Mouse (Mus musculus) bone marrow, adult 2 months (tissue): ENCODE results near the gene Uba7. TPM values are rescaled to one million over a fixed set of nuclear protein-coding genes. Genes with fewer than 3 reads are reported as not detected.

ENCODE experiments used
- H3K27ac ChIP-seq: fragments of 200-500 bp; 2 replicates; pipeline ENCODE4 v1.5.1; 2012; ENCODE audit warnings: low read depth, mild to moderate bottlenecking, control low read depth, inconsistent platforms, low read length; ENCODE audit not compliant: control insufficient read depth, poor library complexity, insufficient read depth
- H3K4me1 ChIP-seq: fragments of 200-500 bp; 2 replicates; pipeline ENCODE4 v1.6.1; 2011; ENCODE audit warnings: low read length; ENCODE audit not compliant: control insufficient read depth, insufficient read depth
- H3K4me3 ChIP-seq: fragments of 200-500 bp; replicated peaks from 2 replicates; pipeline ENCODE3; 2011; ENCODE audit warnings: mild to moderate bottlenecking, low read depth, low read length, control low read depth; ENCODE audit not compliant: control insufficient read depth
- CTCF ChIP-seq: fragments of 200-500 bp; IDR thresholded peaks from 2 replicates; pipeline ENCODE4 v1.5.1; 2011; ENCODE audit warnings: low read length, control low read depth; ENCODE audit not compliant: control insufficient read depth, insufficient read depth
- POLR2A ChIP-seq: fragments of 200-500 bp; IDR thresholded peaks from 2 replicates; pipeline ENCODE4 v1.6.1; 2011; ENCODE audit warnings: low read depth, mild to moderate bottlenecking, control low read depth, low read length, borderline replicate concordance; ENCODE audit not compliant: control insufficient read depth
- WGBS: fragments of 180-500 bp; shearing (Covaris S2); methylation state at CpG from one replicate; pipeline ENCODE4 v1.1.7; 2018; 5-methylcytosine and 5-hydroxymethylcytosine counted together
- polyA plus RNA-seq: library from polyadenylated mRNA; stranded (reverse); fragments of >200 nt; gene quantifications from 2 replicates; pipeline ENCODE4 v1.2.4, GENCODE M21; 2011; ENCODE audit warnings: low replicate concordance; ENCODE audit not compliant: missing spikeins, insufficient read depth, insufficient read length

The Uba7 gene
- 138 and 310 TPM in 2 replicates for polyA plus RNA-seq

DNA sequence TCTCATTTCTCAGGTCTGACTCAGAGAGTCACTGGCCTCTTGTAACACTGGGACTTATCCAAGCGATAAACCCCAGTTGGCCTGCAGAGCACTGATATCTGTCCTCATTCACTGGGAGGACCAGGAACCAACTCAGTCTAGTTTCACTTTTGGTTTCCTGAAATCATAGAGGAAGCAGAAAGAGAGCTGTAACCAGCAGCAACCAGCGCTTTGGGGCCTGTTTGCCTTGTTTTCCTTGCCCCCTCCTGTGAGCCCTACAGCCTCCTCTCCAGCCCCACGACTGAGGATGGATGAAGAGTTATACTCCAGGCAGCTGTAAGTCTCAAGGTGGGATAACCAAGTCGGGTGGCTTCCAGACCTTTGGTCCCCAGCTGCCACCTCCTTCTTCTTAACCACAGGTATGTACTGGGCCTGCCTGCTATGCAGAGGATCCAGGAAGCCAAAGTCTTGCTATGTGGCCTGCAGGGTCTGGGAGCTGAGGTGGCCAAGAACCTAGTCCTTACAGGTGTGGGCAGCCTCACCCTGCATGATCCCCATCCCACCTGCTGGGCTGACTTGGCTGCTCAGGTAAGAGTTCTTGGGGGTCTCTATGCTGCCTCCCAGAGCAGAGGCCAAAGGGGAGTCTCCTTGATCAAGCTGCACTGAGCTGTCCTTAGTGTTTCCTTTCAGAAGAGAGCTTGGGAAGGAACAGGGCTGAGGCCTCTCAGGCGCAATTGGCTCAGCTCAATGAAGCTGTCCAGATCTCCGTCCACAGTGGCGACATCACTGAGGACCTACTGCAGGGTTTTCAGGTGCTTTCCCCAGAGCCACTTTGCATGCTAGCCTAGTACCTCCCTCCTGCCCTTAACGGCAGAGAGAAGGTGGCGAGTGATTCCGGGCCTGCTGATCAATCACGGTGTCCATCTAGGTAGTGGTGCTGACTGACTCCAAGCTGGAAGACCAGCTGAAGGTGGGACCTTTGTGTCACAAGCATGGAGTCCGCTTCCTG is at the start of gene Uba7:
TSS of gene Uba7 (plus strand) at position 107 of the 988 bp plus-strand sequence.
- Histone ChIP-seq H3K27ac (peak within 1 kb of the TSS; percentile 87), H3K4me3 (peak within 1 kb of the TSS; percentile 79), H3K4me1 (peaks cover 7% of the 10 kb centered on the region; the same call in 1 of the 2 replicates)
- 10% methylated on average over 12 of the region's 12 CpGs for WGBS
- TF ChIP-seq CTCF (no peak), POLR2A (no peak; the same call in 1 of the 2 replicates)

DNA sequence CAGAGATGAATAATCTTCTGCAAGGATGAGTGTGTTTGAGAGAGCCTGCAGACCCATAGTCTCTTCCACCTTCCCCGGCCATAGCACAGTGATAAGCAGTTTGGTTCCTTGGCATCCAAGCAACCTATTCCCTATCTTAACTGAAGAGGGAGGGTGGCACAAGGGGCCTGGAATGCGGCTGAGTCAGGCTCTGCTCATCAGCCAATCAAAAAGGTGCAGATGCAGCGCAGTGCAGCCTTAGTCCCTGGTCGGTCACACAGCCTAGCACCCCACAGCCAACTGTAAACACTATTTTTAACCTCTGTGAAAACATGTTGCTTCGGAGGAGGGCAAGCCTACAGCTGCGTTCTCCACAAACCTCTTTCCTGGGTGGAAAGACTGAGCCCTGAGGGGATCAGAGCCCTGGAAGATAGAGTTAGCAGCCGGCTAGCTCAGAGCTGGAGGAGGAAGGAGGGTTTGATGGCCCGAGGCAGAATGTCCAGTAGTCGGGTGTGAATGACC is 48.3 kb upstream of the Uba7 start:
- no peak for TF ChIP-seq CTCF
- no peak for TF ChIP-seq POLR2A
- WGBS: 67% methylated on average over 9 of the region's 9 CpGs

DNA sequence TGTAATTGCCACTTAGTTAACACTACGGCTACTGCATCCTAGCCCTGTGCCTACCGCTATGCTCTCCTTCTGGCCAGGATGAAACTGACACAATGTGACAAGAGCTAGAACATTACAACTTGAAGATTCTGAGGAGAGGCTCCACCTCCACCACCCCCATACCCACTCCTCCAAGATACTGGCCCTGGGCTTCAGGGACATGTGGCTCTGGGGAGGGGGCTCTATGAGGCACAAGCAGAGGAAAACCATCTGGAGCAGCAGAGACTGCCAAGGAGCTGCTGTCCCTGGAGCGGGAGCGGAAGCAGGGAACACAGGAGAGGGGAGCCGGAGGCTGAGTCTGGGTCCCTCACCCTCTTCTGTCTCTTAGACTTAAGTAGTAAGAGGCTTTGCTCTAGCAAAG is 47.6 kb upstream of the Uba7 start:
- H3K4me1 ChIP-seq: no peaks in the 10 kb centered on the region
- 89% methylated on average over 5 of the region's 5 CpGs for WGBS
- no peak overlapping the region for H3K27ac ChIP-seq
- TF ChIP-seq CTCF (no peak), POLR2A (no peak)
- H3K4me3 ChIP-seq: no peak overlapping the region

More for the DNA sequence above, 48.3 kb upstream of the Uba7 start:
- Histone ChIP-seq H3K4me3 (no peak overlapping the region), H3K4me1 (no peaks in the 10 kb centered on the region; the same call in 1 of the 2 replicates), H3K27ac (no peak overlapping the region)

DNA sequence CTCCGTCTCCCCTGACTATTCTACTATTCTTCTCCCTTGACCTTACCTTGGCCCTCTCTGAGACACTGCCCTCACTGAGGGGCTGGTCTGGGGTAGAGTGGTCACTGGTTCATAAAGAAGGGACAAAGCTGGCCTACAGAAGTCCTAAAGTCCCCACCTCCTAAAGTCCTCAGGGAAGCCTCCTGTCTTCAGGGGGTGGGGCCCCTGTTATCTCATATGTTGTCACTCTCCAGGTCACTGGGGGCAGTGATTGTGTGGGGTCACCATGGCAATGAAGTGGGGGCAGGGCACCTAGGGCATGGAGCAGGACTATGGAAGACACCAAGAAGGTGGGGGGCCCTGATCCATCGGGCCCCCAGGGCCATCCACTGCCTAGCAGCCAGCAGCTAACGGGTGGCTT is 47.1 kb upstream of the Uba7 start, which contains the start of gene Actl11:
TSS of gene Actl11 (plus strand) at position 301 of the 400 bp plus-strand sequence.
- Histone ChIP-seq H3K4me1 (no peaks in the 10 kb centered on the region), H3K27ac (no peak within 1 kb of the TSS), H3K4me3 (no peak within 1 kb of the TSS)
- WGBS: 68% methylated on average over 3 of the region's 3 CpGs
- TF ChIP-seq CTCF: no peak

DNA sequence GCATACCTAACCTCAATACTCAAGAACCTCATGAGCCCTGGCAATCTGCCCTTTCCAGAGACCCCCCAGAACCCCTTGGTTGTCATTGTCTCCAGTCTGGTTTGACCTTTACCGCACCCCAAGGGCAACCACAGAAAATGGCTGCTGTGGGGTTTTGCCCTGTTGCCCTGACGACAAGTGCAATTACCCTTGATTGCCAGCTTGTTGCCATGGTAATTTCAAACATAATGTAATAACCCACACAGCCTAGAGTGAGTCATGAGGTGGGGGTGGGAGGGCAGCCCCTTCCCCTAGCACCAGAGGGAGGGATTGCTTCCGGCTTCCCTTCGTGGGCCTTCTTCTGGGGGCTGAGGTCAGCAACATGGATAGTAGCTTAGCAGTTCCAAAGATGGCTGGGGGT is 43.1 kb upstream of the Uba7 start:
- no peak for TF ChIP-seq POLR2A
- no peak for TF ChIP-seq CTCF
- Histone ChIP-seq H3K27ac (no peak overlapping the region), H3K4me3 (no peak overlapping the region), H3K4me1 (no peaks in the 10 kb centered on the region)
- 83% methylated on average over 4 of the region's 4 CpGs for WGBS

DNA sequence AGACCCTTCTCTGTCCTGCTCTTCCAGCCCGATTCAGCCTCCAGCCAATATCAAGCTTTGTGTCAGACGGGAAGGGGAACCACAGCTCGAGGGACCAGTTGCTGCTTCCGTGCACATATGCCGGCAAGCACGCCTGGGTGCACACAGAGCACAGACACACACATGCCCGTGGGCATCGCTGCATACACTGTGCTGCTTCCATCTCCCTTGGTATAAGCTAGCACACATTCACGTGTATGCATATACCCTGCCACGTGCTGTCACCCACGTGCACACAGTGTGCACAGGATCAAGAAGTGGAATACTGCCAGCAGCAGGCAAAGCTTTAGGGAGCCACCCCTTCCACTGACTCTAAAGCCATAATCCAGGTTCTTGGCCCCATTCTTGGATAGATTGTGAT is 41.2 kb upstream of the Uba7 start:
- Histone ChIP-seq H3K4me1 (no peaks in the 10 kb centered on the region), H3K4me3 (no peak overlapping the region), H3K27ac (no peak overlapping the region)
- WGBS: 78% methylated on average over 11 of the region's 11 CpGs
- TF ChIP-seq CTCF: no peak
- TF ChIP-seq POLR2A: no peak

DNA sequence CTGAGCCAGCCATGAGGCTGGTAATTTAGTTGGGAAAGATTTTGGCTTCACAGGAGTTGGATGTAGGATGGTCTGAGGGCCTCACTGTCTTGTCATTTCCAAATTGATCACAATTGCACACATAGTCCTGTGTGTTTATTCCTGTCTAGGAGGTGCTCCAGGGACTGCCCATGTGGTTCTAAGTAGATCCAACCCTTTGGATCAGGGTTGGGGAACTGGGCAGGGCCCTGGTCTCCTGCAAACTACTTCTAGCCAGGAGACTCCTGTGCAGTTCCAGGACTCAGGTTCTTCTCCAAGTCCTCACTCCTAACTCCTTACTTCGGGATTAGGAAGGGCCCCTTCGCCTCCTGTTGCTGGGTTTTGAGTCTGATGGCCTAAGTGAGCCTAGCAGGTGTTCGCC is 39.9 kb upstream of the Uba7 start, which contains the start of gene Camkv:
TSS of gene Camkv (plus strand) at position 301 of the 400 bp plus-strand sequence.
- Histone ChIP-seq H3K27ac (no peak within 1 kb of the TSS), H3K4me1 (no peaks in the 10 kb centered on the region), H3K4me3 (no peak within 1 kb of the TSS)
- TF ChIP-seq CTCF (no peak), POLR2A (no peak)
- WGBS: 46% methylated on average over 3 of the region's 3 CpGs

DNA sequence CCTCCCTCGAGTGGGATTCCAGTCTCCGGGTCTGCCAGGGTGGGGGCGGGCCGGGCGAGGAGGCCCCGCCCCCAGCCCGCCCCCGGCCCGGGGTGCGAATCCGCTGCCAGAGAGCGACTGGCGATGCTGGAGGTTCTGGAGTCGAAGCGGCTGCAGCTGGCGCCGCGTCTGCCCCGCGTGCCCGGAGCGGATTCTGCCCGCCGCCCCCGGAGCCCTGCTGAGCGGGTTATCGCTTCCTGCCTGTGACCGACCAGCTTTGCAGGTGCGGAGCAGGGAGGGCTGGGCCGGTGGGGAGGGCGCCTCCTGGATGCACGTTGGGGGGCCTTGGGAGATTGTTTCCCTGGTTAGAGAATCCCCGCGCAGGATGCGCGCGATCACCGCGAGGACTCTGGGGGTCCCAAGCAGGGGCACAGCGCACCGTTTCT is 39.5 kb upstream of the Uba7 start:
- H3K4me1 ChIP-seq: no peaks in the 10 kb centered on the region
- no peak overlapping the region for H3K27ac ChIP-seq
- under 1% methylated on average over 41 of the region's 41 CpGs for WGBS
- H3K4me3 ChIP-seq: no peak overlapping the region
- TF ChIP-seq CTCF: no peak
- TF ChIP-seq POLR2A: no peak

DNA sequence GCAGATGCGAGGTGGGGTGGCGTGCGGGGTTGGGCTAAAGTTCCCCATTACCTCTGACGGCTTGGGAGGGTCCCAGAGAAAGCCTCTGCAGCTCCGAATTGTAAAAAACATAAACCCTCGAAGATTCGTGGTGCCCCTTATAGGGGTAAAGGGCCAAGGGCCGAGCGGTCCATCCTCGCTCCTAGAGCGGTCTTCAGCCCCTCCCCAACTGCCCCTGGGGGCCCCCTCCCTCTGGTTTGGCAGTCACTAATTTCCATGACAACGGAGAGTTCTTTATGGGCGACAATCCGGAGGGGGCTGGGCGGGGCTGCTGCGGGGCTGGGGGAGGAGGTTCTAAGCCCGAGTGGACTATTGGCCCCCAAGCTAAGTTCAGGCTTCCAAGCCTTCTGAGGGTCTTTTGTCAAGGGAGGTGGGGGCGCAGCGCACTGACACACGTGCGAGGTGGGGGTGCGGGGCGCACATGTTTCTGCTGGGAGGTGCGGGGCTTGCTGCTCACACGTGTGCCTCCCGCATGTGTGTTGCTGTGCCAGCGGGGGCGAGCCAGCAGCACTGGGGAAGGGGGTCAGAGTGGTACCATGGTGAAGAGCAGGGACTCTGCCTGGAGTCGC is 39.0 kb upstream of the Uba7 start:
- TF ChIP-seq CTCF: no peak
- TF ChIP-seq POLR2A: no peak
- no peak overlapping the region for H3K4me3 ChIP-seq
- no peak overlapping the region for H3K27ac ChIP-seq
- WGBS: 16% methylated on average over 29 of the region's 29 CpGs
- no peaks in the 10 kb centered on the region for H3K4me1 ChIP-seq
